Mouse (Mus musculus): ENCODE data around the gene Cep112. TPM values are rescaled to one million over a fixed set of nuclear protein-coding genes. Genes with fewer than 3 reads are reported as not detected.

Cep112 gene
- polyA plus RNA-seq, 1 experiment from 2014 or later, result 10.4 TPM

DNA sequence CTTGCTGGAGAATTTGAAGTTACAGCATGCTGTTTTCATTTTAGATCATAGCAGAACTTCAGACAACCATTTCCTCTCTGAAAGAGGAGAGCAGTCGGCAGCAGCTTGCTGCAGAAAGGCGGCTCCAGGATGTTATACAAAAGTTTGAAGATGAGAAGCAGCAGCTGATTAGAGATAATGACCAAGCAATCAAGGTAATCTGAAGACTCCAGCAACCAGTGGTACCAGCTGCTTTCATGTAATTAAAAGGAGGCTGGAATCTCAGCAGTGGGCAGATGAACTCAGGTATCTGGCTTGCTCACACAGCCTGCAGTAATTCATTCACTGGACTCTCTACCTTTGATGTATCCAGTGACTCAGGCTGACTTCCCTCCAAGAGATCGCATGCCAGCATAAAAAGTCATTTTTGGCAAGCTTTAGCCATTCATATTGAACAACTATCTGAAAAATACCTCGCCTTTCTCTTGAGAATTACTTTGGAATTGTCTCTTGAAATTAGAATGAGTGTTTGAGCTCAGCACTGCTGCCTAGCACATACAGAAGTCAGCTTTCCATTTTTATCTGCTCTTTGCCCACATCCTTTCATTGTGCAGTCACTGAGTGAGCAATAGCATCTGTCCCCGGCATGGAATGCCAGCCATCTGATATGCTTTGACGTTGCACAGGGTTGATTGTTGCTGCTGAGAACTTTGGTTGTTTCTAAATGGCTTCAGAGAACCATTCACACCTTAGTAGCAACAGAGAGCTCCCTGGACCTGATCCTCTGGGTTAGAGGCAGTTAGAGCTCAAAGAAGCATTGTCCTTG lies 332.8 kb downstream of the Cep112 start:
- no peaks in the 10 kb centered on the region for H3K9me3 ChIP-seq (ENCODE audit: low read length)
- no peak for ATAC-seq (ENCODE audit: low FRiP score, low TSS enrichment)
- H3K4me1 ChIP-seq (ENCODE audit: insufficient read depth, low read length), result no peaks in the 10 kb centered on the region; the same call in 1 of the 2 replicates
- no peak overlapping the region for H3K9ac ChIP-seq (replicated peaks; ENCODE audit: low read length)
- WGBS, result 48% methylated on average over 6 of the region's 6 CpGs
- H3K4me2 ChIP-seq (replicated peaks; ENCODE audit: low read depth, low read length), result no peak overlapping the region
- no peak overlapping the region for H3K27ac ChIP-seq (ENCODE audit: low read length)
- no peak overlapping the region for H3K4me3 ChIP-seq (ENCODE audit: low read length)
- H3K27me3 ChIP-seq (ENCODE audit: insufficient read depth, low read length), result no peaks in the 10 kb centered on the region
- H3K36me3 ChIP-seq (ENCODE audit: insufficient read depth, low read length), result no peaks in the 10 kb centered on the region

DNA sequence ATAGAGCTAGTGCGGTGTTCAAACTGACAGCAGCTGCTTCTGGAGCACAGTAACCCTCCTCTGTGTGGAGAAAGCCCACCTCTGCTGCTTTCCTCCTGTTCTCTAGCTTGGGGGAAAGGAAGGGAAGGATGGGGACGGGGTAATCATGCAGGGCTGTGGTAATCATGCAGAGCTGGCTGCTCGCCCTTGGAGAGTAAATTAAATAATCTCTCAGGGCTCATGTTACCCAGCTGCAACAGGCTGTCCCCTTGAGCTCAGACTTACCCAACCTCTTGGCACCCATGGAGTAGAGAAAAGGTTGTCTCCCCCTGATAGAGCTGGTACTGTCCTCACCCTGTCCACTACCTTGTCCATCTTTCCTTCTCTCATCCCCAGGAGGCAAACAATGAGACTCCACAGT lies 345.1 kb downstream of the Cep112 start:
- no peaks in the 10 kb centered on the region for H3K27me3 ChIP-seq (ENCODE audit: insufficient read depth, low read length)
- H3K27ac ChIP-seq (ENCODE audit: low read length), result no peak overlapping the region
- peaks cover 9% of the 10 kb centered on the region; the same call in 1 of the 2 replicates for H3K4me1 ChIP-seq (ENCODE audit: insufficient read depth, low read length)
- no peak overlapping the region for H3K9ac ChIP-seq (replicated peaks; ENCODE audit: low read length)
- H3K36me3 ChIP-seq (ENCODE audit: insufficient read depth, low read length), result no peaks in the 10 kb centered on the region
- 30% methylated on average over 3 of the region's 3 CpGs for WGBS
- H3K4me3 ChIP-seq (ENCODE audit: low read length), result no peak overlapping the region
- H3K9me3 ChIP-seq (ENCODE audit: low read length), result no peaks in the 10 kb centered on the region
- no peak overlapping the region for H3K4me2 ChIP-seq (replicated peaks; ENCODE audit: low read depth, low read length)
- ATAC-seq (ENCODE audit: low FRiP score, low TSS enrichment), result peak; percentile 46; the same call in 1 of the 2 replicates

DNA sequence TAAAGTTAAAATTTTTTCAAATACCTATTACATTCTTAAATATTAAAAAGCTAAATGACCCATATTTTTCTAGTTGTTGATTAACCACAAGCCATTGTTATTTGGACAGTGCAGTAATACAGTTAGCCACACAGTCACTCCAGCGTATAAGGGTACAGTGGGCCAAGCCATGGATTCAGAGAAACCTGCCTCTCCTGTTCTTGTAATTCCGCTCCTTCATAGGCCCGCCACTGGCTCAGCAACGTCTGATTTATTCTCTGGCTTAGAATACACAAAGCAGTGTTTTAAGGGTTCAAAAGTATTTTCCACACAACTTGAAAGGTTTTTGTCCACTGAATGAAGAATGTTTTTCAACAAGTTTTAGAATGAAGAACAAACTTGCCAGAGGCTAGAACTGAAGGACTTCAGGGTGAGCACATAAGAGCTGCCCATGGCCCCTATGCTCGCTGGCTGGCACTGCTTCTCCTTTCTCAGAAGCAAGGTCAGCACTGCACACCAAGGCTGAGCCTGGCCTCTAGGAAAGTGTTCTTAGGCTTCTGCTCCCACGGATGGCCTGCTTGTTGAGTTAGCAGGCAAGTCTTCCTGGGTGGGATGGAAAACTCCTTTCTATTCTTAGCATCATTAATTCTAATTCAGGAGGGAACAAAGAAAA lies 349.2 kb downstream of the Cep112 start:
- H3K27me3 ChIP-seq (ENCODE audit: insufficient read depth, low read length), result no peaks in the 10 kb centered on the region
- H3K9me3 ChIP-seq (ENCODE audit: low read length), result no peaks in the 10 kb centered on the region
- 0 out of 2 replicates have a peak overlapping the region, but pooled peaks have one; percentile 14 for H3K27ac ChIP-seq (ENCODE audit: low read length)
- WGBS, result 64% methylated on average over 6 of the region's 6 CpGs
- H3K9ac ChIP-seq (replicated peaks; ENCODE audit: low read length), result no peak overlapping the region
- peaks cover 31% of the 10 kb centered on the region for H3K4me1 ChIP-seq (ENCODE audit: insufficient read depth, low read length)
- no peak for ATAC-seq (ENCODE audit: low FRiP score, low TSS enrichment)
- no peak overlapping the region for H3K4me3 ChIP-seq (ENCODE audit: low read length)
- no peaks in the 10 kb centered on the region for H3K36me3 ChIP-seq (ENCODE audit: insufficient read depth, low read length)
- no peak overlapping the region for H3K4me2 ChIP-seq (replicated peaks; ENCODE audit: low read depth, low read length)

DNA sequence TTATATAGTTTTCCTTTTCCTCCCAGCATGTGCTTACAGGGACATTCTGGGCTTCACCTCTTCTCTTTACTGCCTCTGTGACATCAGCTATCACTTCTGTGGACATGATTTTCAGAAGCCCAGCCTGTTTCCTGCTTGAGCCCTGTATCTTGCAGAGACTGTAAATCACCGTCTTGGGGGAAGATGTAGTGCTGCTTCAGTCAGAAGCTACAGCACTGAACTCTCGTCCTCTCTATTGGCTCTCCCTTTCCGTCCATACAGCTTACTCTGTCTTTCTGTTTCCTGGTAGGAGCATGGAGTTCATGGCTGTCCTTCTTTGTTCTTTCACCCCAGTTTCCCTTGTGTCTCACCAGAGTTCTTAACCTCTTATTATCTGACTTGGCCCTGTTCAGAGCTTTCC lies 352.2 kb downstream of the Cep112 start:
- Histone ChIP-seq H3K4me1 (ENCODE audit: insufficient read depth, low read length) (peaks cover 31% of the 10 kb centered on the region), H3K9ac (replicated peaks; ENCODE audit: low read length) (no peak overlapping the region), H3K4me2 (replicated peaks; ENCODE audit: low read depth, low read length) (no peak overlapping the region), H3K27me3 (ENCODE audit: insufficient read depth, low read length) (no peaks in the 10 kb centered on the region), H3K27ac (ENCODE audit: low read length) (0 out of 2 replicates have a peak overlapping the region, but pooled peaks have one; percentile 1), H3K4me3 (ENCODE audit: low read length) (no peak overlapping the region), H3K9me3 (ENCODE audit: low read length) (no peaks in the 10 kb centered on the region), H3K36me3 (ENCODE audit: insufficient read depth, low read length) (no peaks in the 10 kb centered on the region)
- ATAC-seq (ENCODE audit: low FRiP score, low TSS enrichment), result peak; percentile 61
- 41% methylated on average over 3 of the region's 3 CpGs for WGBS

DNA sequence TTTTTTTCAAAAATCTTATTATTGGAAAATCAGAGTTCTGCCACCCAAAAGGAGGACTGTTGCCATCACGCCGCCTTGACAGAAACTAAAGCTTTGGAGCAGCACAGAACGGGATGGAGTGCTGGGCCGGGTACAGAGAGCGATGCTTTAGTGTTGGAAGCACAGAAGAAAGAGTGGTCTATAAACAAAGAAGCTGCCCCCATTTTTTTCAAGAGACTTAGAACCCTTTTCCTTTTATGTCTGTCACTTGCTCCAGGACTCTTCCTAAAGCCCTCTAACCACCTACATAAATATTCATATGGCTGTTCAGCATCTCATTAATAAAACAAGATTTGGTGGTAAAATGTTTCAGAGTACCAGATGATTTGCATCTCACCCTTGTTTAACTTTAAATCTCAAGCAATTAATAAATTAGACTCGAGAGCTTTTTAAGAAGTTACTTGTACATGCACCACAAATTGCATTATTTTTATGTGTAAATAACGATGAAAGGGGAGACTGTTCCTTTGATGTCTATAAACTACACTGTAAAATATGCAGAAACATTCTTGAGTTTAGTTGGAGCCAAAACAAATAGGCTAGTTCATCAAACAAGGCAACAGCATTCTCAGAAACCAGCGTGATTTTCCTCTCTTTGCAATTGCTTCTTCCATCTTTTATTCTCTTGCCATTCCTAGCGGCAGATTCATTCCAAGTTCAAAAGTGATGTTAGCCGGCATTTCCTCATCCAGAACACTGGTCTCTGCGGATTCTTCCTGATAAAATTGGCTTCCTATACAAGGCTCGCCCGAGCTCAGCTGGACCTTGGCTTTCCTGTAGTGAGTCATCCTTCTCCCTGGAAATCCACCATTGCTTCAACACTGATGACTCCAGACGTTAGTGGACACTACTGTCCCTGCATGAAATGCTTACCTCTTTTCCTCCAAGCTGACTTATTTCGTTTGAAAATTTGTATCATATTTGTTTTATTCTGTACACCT lies 355.6 kb downstream of the Cep112 start:
- no peak for ATAC-seq (ENCODE audit: low FRiP score, low TSS enrichment)
- WGBS, result 64% methylated on average over 15 of the region's 15 CpGs
- H3K27me3 ChIP-seq (ENCODE audit: insufficient read depth, low read length), result no peaks in the 10 kb centered on the region
- H3K4me3 ChIP-seq (ENCODE audit: low read length), result no peak overlapping the region
- peaks cover 25% of the 10 kb centered on the region for H3K4me1 ChIP-seq (ENCODE audit: insufficient read depth, low read length)
- peak overlapping the region; percentile 22; the same call in 1 of the 2 replicates for H3K27ac ChIP-seq (ENCODE audit: low read length)
- H3K36me3 ChIP-seq (ENCODE audit: insufficient read depth, low read length), result no peaks in the 10 kb centered on the region
- H3K9ac ChIP-seq (replicated peaks; ENCODE audit: low read length), result no peak overlapping the region
- H3K9me3 ChIP-seq (ENCODE audit: low read length), result no peaks in the 10 kb centered on the region
- H3K4me2 ChIP-seq (replicated peaks; ENCODE audit: low read depth, low read length), result no peak overlapping the region

DNA sequence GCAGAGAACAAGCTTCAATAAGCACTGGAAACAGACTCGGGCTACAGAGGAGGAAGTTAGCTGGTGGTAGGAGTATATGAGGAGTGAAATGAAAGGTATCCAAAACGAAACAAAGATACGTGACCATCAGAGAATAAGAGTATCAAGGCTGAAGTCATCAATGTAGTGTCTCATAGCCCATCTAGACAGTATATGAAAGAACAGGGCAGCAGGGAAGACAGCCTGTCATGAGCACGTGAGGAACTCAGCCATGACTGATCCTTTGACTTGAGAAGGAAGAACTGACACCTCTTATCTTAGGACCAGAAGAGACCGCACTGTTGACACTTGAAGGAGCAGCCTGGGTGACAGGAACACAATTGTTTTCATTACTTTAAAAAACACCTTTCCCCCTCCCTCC lies 373.4 kb downstream of the Cep112 start:
- Histone ChIP-seq H3K27me3 (ENCODE audit: insufficient read depth, low read length) (no peaks in the 10 kb centered on the region), H3K36me3 (ENCODE audit: insufficient read depth, low read length) (no peaks in the 10 kb centered on the region), H3K4me1 (ENCODE audit: insufficient read depth, low read length) (peaks cover 4% of the 10 kb centered on the region; the same call in 1 of the 2 replicates), H3K9ac (replicated peaks; ENCODE audit: low read length) (no peak overlapping the region), H3K4me2 (replicated peaks; ENCODE audit: low read depth, low read length) (no peak overlapping the region), H3K4me3 (ENCODE audit: low read length) (no peak overlapping the region), H3K9me3 (ENCODE audit: low read length) (no peaks in the 10 kb centered on the region), H3K27ac (ENCODE audit: low read length) (no peak overlapping the region)
- WGBS, result 68% methylated on average over 5 of the region's 5 CpGs
- no peak for ATAC-seq (ENCODE audit: low FRiP score, low TSS enrichment)

DNA sequence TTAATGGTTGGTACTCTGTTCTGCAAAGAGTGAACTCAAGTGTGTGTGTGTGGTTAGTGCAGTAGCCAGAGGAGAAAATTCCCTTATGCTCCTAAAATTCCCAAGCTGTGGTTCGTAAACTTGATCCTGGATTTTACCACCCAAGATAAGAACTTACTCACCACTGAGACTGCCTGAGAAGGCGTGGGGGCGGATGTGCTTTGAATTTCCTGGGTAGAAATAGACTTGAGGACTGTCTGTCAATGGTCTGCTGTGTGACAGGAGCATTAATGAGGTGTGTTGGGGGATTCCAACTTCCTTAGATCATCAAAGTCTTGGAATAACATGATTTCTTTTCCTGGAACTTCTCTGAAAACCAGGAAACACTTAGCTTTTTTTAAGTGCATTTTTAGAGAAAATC lies 374.7 kb downstream of the Cep112 start:
- no peaks in the 10 kb centered on the region for H3K36me3 ChIP-seq (ENCODE audit: insufficient read depth, low read length)
- no peak overlapping the region for H3K4me3 ChIP-seq (ENCODE audit: low read length)
- no peak overlapping the region for H3K9ac ChIP-seq (replicated peaks; ENCODE audit: low read length)
- no peaks in the 10 kb centered on the region for H3K27me3 ChIP-seq (ENCODE audit: insufficient read depth, low read length)
- 53% methylated on average over 3 of the region's 3 CpGs for WGBS
- H3K27ac ChIP-seq (ENCODE audit: low read length), result no peak overlapping the region
- no peaks in the 10 kb centered on the region for H3K9me3 ChIP-seq (ENCODE audit: low read length)
- no peak for ATAC-seq (ENCODE audit: low FRiP score, low TSS enrichment)
- H3K4me2 ChIP-seq (replicated peaks; ENCODE audit: low read depth, low read length), result no peak overlapping the region
- peaks cover 4% of the 10 kb centered on the region; the same call in 1 of the 2 replicates for H3K4me1 ChIP-seq (ENCODE audit: insufficient read depth, low read length)

DNA sequence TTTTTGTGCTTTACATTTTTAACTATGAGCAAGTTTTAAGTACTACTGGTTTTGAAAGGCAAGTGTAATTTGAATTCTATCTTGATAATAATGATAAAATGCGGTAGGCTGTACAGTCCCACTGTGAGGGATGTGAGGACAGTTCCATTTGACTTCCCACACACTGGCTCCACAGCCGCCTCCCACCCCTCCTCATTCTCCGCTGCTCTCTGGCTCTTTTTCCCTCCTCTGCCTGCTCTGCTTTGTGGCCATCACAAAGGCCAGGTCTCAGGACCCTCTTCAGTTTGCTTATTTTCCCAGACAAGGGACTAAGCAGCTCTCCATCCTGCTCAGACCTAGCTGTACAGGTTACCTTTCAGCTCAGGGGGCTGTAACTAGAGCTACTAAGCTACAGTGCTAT lies 379.0 kb downstream of the Cep112 start:
- no peaks in the 10 kb centered on the region for H3K27me3 ChIP-seq (ENCODE audit: insufficient read depth, low read length)
- H3K27ac ChIP-seq (ENCODE audit: low read length), result no peak overlapping the region
- no peaks in the 10 kb centered on the region for H3K36me3 ChIP-seq (ENCODE audit: insufficient read depth, low read length)
- no peak overlapping the region for H3K4me2 ChIP-seq (replicated peaks; ENCODE audit: low read depth, low read length)
- H3K4me1 ChIP-seq (ENCODE audit: insufficient read depth, low read length), result peaks cover 3% of the 10 kb centered on the region; the same call in 1 of the 2 replicates
- H3K9ac ChIP-seq (replicated peaks; ENCODE audit: low read length), result no peak overlapping the region
- no peaks in the 10 kb centered on the region for H3K9me3 ChIP-seq (ENCODE audit: low read length)
- ATAC-seq (ENCODE audit: low FRiP score, low TSS enrichment), result no peak
- H3K4me3 ChIP-seq (ENCODE audit: low read length), result no peak overlapping the region
- 48% methylated on average over 3 of the region's 3 CpGs for WGBS

DNA sequence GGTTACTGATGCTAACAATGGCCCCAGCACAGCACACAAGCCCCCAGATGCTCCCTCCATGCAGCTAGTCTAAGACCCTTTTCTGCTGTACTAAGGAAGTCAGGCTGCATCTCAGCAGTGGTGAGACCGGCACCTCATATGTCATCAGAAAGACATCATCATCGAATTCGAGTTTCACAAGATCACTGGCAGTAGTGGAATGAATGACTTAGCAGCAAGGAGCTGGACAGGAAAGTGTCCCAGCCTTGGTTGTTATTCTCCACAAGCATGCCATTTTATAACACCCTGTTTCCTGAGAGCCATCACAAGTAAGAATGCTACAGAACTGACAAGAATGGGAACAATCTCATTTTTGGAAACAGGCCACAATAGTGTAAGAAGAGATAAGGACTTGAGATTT lies 381.0 kb downstream of the Cep112 start:
- 76% methylated on average over 3 of the region's 3 CpGs for WGBS
- Histone ChIP-seq H3K4me2 (replicated peaks; ENCODE audit: low read depth, low read length) (no peak overlapping the region), H3K9me3 (ENCODE audit: low read length) (no peaks in the 10 kb centered on the region), H3K27me3 (ENCODE audit: insufficient read depth, low read length) (no peaks in the 10 kb centered on the region), H3K36me3 (ENCODE audit: insufficient read depth, low read length) (no peaks in the 10 kb centered on the region), H3K4me3 (ENCODE audit: low read length) (no peak overlapping the region), H3K9ac (replicated peaks; ENCODE audit: low read length) (no peak overlapping the region), H3K4me1 (ENCODE audit: insufficient read depth, low read length) (no peaks in the 10 kb centered on the region), H3K27ac (ENCODE audit: low read length) (no peak overlapping the region)
- ATAC-seq (ENCODE audit: low FRiP score, low TSS enrichment), result no peak

Measured in kidney, embryonic 16.5 days (tissue).